8 mouse cellular contexts compared by ENCODE assay signal in genomic region chr12:76071935-76072849, GRCm38 (mm10).
A peak's percentile ranks its signal among the peaks of the same experiment; 100 is the strongest.
DNase-seq lines count a peak whose midpoint lies in the region; ATAC-seq and TF ChIP-seq lines count a peak whose summit lies in the region.

No protein-coding gene starts in this region.

- no peak overlapping the region for H3K4me2 ChIP-seq in forebrain, postnatal 0 days (ENCODE audit: low read depth)
- H3K4me2 ChIP-seq in forebrain, embryonic 12.5 days = peak overlapping the region; percentile 31
- H3K4me2 ChIP-seq in hindbrain, embryonic 15.5 days = 0 out of 2 replicates have a peak overlapping the region, but pooled peaks have one; percentile 9
- H3K4me2 ChIP-seq in midbrain, embryonic 15.5 days = 0 out of 2 replicates have a peak overlapping the region, but pooled peaks have one; percentile 9

- DNase-seq in forebrain, embryonic 10.5 days (ENCODE audit: extremely low spot score, low spot score) = peak; percentile 64
- no peak for DNase-seq in forebrain, postnatal 0 days
- DNase-seq in urinary bladder, adult 18-20 months (ENCODE audit: low spot score in 2 of 2) = no peak
- no peak for DNase-seq in c-Kit-positive CD71-positive TER-119-positive erythroid progenitor cells, embryonic 14.5 days (ENCODE audit: low spot score)

- no peaks in the 10 kb centered on the region for H3K27me3 ChIP-seq in forebrain, embryonic 10.5 days (ENCODE audit: poor library complexity, severe bottlenecking)
- no peaks in the 10 kb centered on the region for H3K27me3 ChIP-seq in forebrain, postnatal 0 days (ENCODE audit: insufficient read depth, low read length)
- H3K27me3 ChIP-seq in forebrain, embryonic 12.5 days = no peaks in the 10 kb centered on the region
- no peaks in the 10 kb centered on the region for H3K27me3 ChIP-seq in hindbrain, embryonic 15.5 days
- H3K27me3 ChIP-seq in midbrain, embryonic 15.5 days (replicated peaks) = no peaks in the 10 kb centered on the region

- WGBS in forebrain, embryonic 10.5 days = under 1% methylated on average over 19 of the region's 19 CpGs
- 28% methylated on average over 19 of the region's 19 CpGs for WGBS in forebrain, postnatal 0 days
- WGBS in forebrain, embryonic 12.5 days = 8% methylated on average over 19 of the region's 19 CpGs
- WGBS in hindbrain, embryonic 15.5 days = 14% methylated on average over 19 of the region's 19 CpGs
- WGBS in midbrain, embryonic 15.5 days = 12% methylated on average over 19 of the region's 19 CpGs

- peaks cover 68% of the 10 kb centered on the region for H3K36me3 ChIP-seq in forebrain, embryonic 10.5 days (replicated peaks)
- H3K36me3 ChIP-seq in forebrain, postnatal 0 days (ENCODE audit: insufficient read depth) = peaks cover 3% of the 10 kb centered on the region; the same call in 1 of the 2 replicates
- peaks cover 45% of the 10 kb centered on the region for H3K36me3 ChIP-seq in forebrain, embryonic 12.5 days (replicated peaks)
- H3K36me3 ChIP-seq in hindbrain, embryonic 15.5 days = no peaks in the 10 kb centered on the region
- no peaks in the 10 kb centered on the region for H3K36me3 ChIP-seq in midbrain, embryonic 15.5 days (replicated peaks)

- peaks cover 38% of the 10 kb centered on the region for H3K4me1 ChIP-seq in forebrain, embryonic 10.5 days
- H3K4me1 ChIP-seq in forebrain, postnatal 0 days (ENCODE audit: insufficient read depth) = no peaks in the 10 kb centered on the region
- peaks cover 25% of the 10 kb centered on the region for H3K4me1 ChIP-seq in forebrain, embryonic 12.5 days
- H3K4me1 ChIP-seq in hindbrain, embryonic 15.5 days (replicated peaks) = peaks cover 6% of the 10 kb centered on the region; the same call in 1 of the 2 replicates
- peaks cover 8% of the 10 kb centered on the region; the same call in 1 of the 2 replicates for H3K4me1 ChIP-seq in midbrain, embryonic 15.5 days

- no peak for ATAC-seq in forebrain, postnatal 0 days
- ATAC-seq in forebrain, embryonic 12.5 days (ENCODE audit: low FRiP score) = no peak
- no peak; the same call in 1 of the 2 replicates for ATAC-seq in hindbrain, embryonic 15.5 days (ENCODE audit: low FRiP score, low read depth)
- no peak for ATAC-seq in midbrain, embryonic 15.5 days (replicated peaks)
- ATAC-seq in CD4-positive, CD25-positive, alpha-beta regulatory T cell, adult 4 months = no peak

- no peaks in the 10 kb centered on the region for H3K9me3 ChIP-seq in forebrain, embryonic 10.5 days
- H3K9me3 ChIP-seq in forebrain, postnatal 0 days (ENCODE audit: low read length) = no peaks in the 10 kb centered on the region
- H3K9me3 ChIP-seq in forebrain, embryonic 12.5 days = no peaks in the 10 kb centered on the region
- no peaks in the 10 kb centered on the region for H3K9me3 ChIP-seq in hindbrain, embryonic 15.5 days
- H3K9me3 ChIP-seq in midbrain, embryonic 15.5 days = no peaks in the 10 kb centered on the region

- TF ChIP-seq CTCF in forebrain, postnatal 0 days (IDR thresholded peaks at IDR 0.05; ENCODE audit: low read depth) = no peak

- peak overlapping the region; percentile 49 for H3K4me3 ChIP-seq in forebrain, embryonic 10.5 days
- H3K4me3 ChIP-seq in forebrain, postnatal 0 days (ENCODE audit: low read depth, low read length) = no peak overlapping the region
- H3K4me3 ChIP-seq in forebrain, embryonic 12.5 days (replicated peaks) = peak overlapping the region; percentile 23
- H3K4me3 ChIP-seq in hindbrain, embryonic 15.5 days = no peak overlapping the region
- no peak overlapping the region for H3K4me3 ChIP-seq in midbrain, embryonic 15.5 days

- H3K27ac ChIP-seq in forebrain, embryonic 10.5 days = peak overlapping the region; percentile 84
- H3K27ac ChIP-seq in forebrain, postnatal 0 days (ENCODE audit: low read depth, low read length) = no peak overlapping the region
- peak overlapping the region; percentile 46; the same call in 1 of the 2 replicates for H3K27ac ChIP-seq in forebrain, embryonic 12.5 days
- no peak overlapping the region for H3K27ac ChIP-seq in hindbrain, embryonic 15.5 days (replicated peaks)
- H3K27ac ChIP-seq in midbrain, embryonic 15.5 days = no peak overlapping the region

- H3K9ac ChIP-seq in forebrain, postnatal 0 days = no peak overlapping the region
- H3K9ac ChIP-seq in forebrain, embryonic 12.5 days = peak overlapping the region; percentile 17; the same call in 1 of the 2 replicates
- no peak overlapping the region for H3K9ac ChIP-seq in hindbrain, embryonic 15.5 days
- H3K9ac ChIP-seq in midbrain, embryonic 15.5 days = no peak overlapping the region

Comparison
In these comparisons a context has a peak if more than half of its experiments do, and no peak if none do; other contexts are left out.
1. H3K27ac ChIP-seq: peak in forebrain, embryonic 10.5 days (single experiment) and forebrain, embryonic 12.5 days (single experiment); none in forebrain, postnatal 0 days (single experiment), hindbrain, embryonic 15.5 days (single experiment) and midbrain, embryonic 15.5 days (single experiment).
2. H3K4me3 ChIP-seq: peak in forebrain, embryonic 10.5 days (single experiment) and forebrain, embryonic 12.5 days (single experiment); none in forebrain, postnatal 0 days (single experiment), hindbrain, embryonic 15.5 days (single experiment) and midbrain, embryonic 15.5 days (single experiment).